Mouse (Mus musculus) gastrocnemius, postnatal 14 days (tissue): ENCODE data around the gene Ap1s2. TPM values are rescaled to one million over a fixed set of nuclear protein-coding genes. Genes with fewer than 3 reads are reported as not detected.

Experiments used
- DNase-seq: peaks from one replicate; pipeline ENCODE4 v3.0.0; 2021; ENCODE audit warnings: mixed read lengths
- intact Hi-C: fragments of 180-260 bp; cut with DNase I; formaldehyde crosslinking; loops from one replicate; pipeline ENCODE4 v1.15.1; 2025; ENCODE audit warnings: low total_unique reads
- total RNA-seq, 2 experiments: library from RNA; stranded (reverse); gene quantifications; 2 replicates each; pipeline ENCODE4 v1.2.3; 2021

Gene Ap1s2
- total RNA-seq, 2 experiments from 2014 or later, result 23.0 to 23.9 TPM

- intact Hi-C loops, result no loop called here
- peak; percentile 67 for DNase-seq
Measured at GRCm38 (mm10) chrX:163957803-163958466, 49.1 kb downstream of the Ap1s2 start.

GRCm38 (mm10) chrX:163958467-163958875, 49.7 kb downstream of the Ap1s2 start, which contains the start of gene Zrsr2:
TSS of gene Zrsr2 (minus strand) at chrX:163958661.
- DNase-seq, result peak; percentile 84
- intact Hi-C loops, result no loop called here

GRCm38 (mm10) chrX:163981092-163981491, 72.3 kb downstream of the Ap1s2 start:
- intact Hi-C loops, result no loop called here
- DNase-seq, result no peak

DNA sequence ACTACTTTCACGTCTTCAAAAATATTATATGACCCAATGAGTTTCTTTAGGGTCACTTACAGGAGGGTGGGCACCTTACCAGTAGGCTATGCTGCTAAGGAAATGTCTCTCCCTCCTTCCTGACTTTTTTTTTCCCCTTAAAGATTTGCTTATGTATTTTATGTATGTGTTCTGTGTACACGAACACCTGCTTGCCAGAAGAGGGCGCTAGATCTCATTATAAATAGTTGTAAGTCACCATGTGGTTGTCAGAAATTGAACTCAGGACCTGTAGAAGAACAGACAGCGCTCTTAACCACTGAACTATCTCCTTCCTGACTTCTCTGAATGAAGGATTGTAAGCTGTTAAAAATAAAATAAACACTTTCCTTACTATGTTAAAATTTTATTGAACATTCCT, 72.7 kb downstream of the Ap1s2 start:
- no peak for DNase-seq
- intact Hi-C loops, result no loop called here

DNA sequence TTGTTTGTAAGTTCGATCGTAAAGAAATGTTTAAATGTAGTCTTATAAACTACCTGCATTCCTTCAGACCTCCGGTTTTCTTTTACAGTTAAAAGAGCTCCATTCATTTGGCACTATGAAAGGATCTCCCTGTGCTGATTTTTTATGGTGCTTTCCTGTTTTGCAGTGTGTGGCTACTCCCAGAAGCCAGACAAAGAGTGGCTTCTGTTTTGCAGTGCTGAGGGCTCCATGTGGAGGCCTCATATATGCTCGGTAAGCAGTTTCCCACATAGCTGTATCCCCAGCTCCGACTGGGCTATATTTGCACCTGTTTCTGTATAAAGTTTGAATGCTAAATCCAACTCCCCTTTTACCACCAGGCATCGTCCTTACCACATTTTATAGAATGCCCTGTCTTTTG, 73.3 kb downstream of the Ap1s2 start:
- no peak for DNase-seq
- intact Hi-C loops, result no loop called here

Other genes starting within 250 kb of the Ap1s2 start
- gene Rnf138rt1, start 147.7 kb upstream of the Ap1s2 start, total RNA-seq, result not detected
- 10 to 100 TPM; 13.2 to 14.3 TPM for gene Zrsr2, start 49.6 kb downstream of the Ap1s2 start, total RNA-seq
- gene Car5b, start 119.0 kb downstream of the Ap1s2 start, total RNA-seq, result under 1 TPM; 0.66 to 0.84 TPM
- 1 to 10 TPM; 4.5 to 5.5 TPM for gene Siah1b, start 167.5 kb downstream of the Ap1s2 start, total RNA-seq
- not detected for gene Cltrn, start 179.8 kb downstream of the Ap1s2 start, total RNA-seq
- under 1 TPM; 0.62 to 0.74 TPM for gene Ace2, start 230.3 kb downstream of the Ap1s2 start, total RNA-seq